Mouse (Mus musculus): Measurements from ENCODE around the gene Tcf7l1. TPM values are rescaled to one million over a fixed set of nuclear protein-coding genes. Genes with fewer than 3 reads are reported as not detected.

Tcf7l1 gene
- polyA plus RNA-seq, 1 experiment from 2014 or later, result 7.8 TPM

DNA sequence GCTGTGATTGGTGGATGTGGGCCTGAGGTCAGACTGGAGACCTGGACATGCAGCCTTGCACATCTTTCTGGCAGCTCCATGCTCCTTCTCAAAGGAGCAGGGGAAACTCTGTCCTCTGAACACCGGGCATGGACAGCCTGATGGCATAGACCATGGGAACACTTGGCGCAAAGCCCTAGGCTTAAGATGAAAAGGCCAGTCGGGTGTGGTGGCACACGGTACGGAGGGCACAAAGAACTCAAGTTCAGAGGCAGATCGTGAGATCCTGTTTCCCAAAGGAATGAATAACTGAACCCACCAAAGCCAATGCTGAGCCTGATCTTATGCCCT is 128.7 kb downstream of the Tcf7l1 start:
- no peaks in the 10 kb centered on the region for H3K4me1 ChIP-seq (ENCODE audit: control insufficient read depth, insufficient read depth, low read length)
- no peaks in the 10 kb centered on the region for H3K27me3 ChIP-seq (ENCODE audit: control insufficient read depth, insufficient read depth, low read length)
- no peaks in the 10 kb centered on the region for H3K36me3 ChIP-seq (ENCODE audit: control insufficient read depth, insufficient read depth, low read length)
- ATAC-seq (ENCODE audit: low FRiP score, low TSS enrichment), result no peak
- whole genome bisulfite sequencing, result 91% methylated on average over 6 of the region's 6 CpGs
- no peak overlapping the region for H3K27ac ChIP-seq (replicated peaks; ENCODE audit: low read depth, low read length)
- no peak for DNase-seq
- H3K4me3 ChIP-seq (replicated peaks; ENCODE audit: low read depth, low read length), result no peak overlapping the region
- H3K9ac ChIP-seq (replicated peaks; ENCODE audit: low read length), result no peak overlapping the region
- H3K4me2 ChIP-seq (ENCODE audit: low read length), result no peak overlapping the region
- no peaks in the 10 kb centered on the region for H3K9me3 ChIP-seq (ENCODE audit: control insufficient read depth, low read length)

DNA sequence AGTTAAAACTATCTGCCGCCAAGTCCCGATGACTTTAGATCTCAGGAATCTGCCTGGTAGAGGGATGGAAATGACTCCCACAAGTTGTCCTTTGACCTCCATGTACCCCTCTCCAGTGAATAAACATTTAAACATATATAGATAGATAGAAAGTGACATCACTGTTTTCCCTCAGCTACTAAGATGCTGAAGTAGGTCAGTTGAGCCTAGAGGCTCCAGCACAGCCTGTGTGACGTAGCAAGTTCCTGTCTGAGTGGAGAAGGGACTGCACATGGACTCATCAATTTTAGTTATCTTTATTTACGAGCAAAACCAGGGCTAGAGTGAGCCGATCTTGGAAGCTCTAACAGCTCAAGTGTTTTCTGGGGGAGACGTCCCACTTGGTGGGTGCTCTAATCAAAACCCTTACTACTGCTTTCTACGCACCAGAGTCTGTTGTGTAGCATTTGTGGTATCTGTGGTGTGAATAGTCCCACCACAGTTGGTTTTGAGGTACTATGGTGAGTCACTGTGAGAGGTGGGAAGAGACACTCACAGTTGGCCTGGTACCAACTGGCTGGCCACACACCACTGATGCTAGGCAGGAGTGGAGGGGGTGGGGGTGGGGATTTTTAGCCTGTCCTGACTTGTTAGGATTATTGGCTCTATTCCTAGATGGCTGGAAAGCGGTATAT is 129.2 kb downstream of the Tcf7l1 start:
- no peak for DNase-seq

GRCm38 (mm10) chr6:72658006-72658405 is 131.0 kb downstream of the Tcf7l1 start:
- H3K9ac ChIP-seq (replicated peaks; ENCODE audit: low read length), result no peak overlapping the region
- peak; percentile 45 for DNase-seq
- ATAC-seq (ENCODE audit: low FRiP score, low TSS enrichment), result no peak
- no peak overlapping the region for H3K27ac ChIP-seq (replicated peaks; ENCODE audit: low read depth, low read length)
- H3K4me3 ChIP-seq (replicated peaks; ENCODE audit: low read depth, low read length), result no peak overlapping the region
- no peaks in the 10 kb centered on the region for H3K36me3 ChIP-seq (ENCODE audit: control insufficient read depth, insufficient read depth, low read length)
- H3K27me3 ChIP-seq (ENCODE audit: control insufficient read depth, insufficient read depth, low read length), result no peaks in the 10 kb centered on the region
- H3K4me2 ChIP-seq (ENCODE audit: low read length), result no peak overlapping the region
- H3K9me3 ChIP-seq (ENCODE audit: control insufficient read depth, low read length), result no peaks in the 10 kb centered on the region
- no peaks in the 10 kb centered on the region for H3K4me1 ChIP-seq (ENCODE audit: control insufficient read depth, insufficient read depth, low read length)
- WGBS, result 61% methylated on average over 3 of the region's 3 CpGs

More for the DNA sequence above, 129.2 kb downstream of the Tcf7l1 start:
- no peaks in the 10 kb centered on the region for H3K27me3 ChIP-seq (ENCODE audit: control insufficient read depth, insufficient read depth, low read length)
- no peaks in the 10 kb centered on the region for H3K9me3 ChIP-seq (ENCODE audit: control insufficient read depth, low read length)
- H3K4me1 ChIP-seq (ENCODE audit: control insufficient read depth, insufficient read depth, low read length), result no peaks in the 10 kb centered on the region
- H3K36me3 ChIP-seq (ENCODE audit: control insufficient read depth, insufficient read depth, low read length), result no peaks in the 10 kb centered on the region
- no peak overlapping the region for H3K4me3 ChIP-seq (replicated peaks; ENCODE audit: low read depth, low read length)
- no peak for ATAC-seq (ENCODE audit: low FRiP score, low TSS enrichment)
- H3K4me2 ChIP-seq (ENCODE audit: low read length), result no peak overlapping the region
- H3K27ac ChIP-seq (replicated peaks; ENCODE audit: low read depth, low read length), result no peak overlapping the region
- no peak overlapping the region for H3K9ac ChIP-seq (replicated peaks; ENCODE audit: low read length)
- WGBS, result 91% methylated on average over 8 of the region's 8 CpGs

DNA sequence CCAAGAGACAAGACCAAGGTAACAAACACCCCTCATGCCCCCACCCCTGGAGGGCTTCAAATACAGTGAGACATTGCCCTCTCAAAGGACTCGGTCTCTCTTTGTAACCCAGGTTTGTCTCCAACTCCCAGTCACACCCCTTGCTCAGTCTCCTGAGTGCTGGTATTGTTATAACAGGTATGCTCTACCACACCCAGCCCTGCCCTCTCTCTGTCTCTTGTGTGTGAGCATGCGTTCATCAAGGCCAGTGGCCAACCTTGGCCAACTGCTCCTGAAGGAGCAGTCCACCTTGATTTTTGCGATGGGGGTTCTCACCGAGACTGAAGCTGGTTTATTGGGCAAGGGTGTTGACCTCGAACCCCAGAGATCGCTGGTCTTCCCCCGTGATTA is 133.0 kb downstream of the Tcf7l1 start:
- WGBS, result 88% methylated on average over 7 of the region's 7 CpGs
- Histone ChIP-seq H3K27ac (replicated peaks; ENCODE audit: low read depth, low read length) (no peak overlapping the region; the same call in 1 of the 2 replicates), H3K4me2 (ENCODE audit: low read length) (no peak overlapping the region)

DNA sequence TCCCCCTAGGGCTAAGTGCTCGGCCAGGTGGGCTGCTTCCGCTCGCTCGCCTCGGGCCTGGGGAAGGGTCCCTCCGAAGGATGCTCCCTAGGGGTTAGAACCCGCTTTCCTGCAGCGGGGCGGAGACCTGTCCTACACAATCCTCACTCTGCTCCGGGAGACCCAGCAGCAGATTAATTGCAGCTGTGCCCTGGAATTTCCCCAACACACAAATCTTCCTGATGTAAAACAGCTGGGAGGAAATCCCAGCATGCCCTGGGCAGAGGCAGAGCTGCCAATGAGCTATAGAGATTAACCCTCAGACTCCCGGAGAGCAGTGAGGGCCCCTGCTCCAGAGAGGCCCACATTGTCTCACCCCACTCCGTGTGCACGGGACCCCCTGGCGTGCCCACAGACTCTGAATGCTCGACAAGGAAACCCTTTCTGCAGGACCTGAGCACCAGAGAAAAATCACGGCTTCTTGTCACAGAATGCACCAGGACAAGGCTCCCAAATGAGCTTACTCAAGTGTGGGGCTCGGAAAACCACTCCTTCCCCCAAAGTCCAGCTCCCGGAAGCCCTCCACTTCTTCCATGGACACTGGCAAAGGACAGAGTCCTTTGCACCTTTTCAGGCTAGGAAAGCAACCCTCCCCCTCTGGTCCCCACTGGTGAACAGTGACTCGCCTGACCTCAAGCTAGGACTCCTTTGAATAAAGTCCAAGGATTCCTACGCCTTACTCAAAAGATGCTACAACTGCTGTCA is 133.6 kb downstream of the Tcf7l1 start:
- peak overlapping the region; percentile 57 for H3K9ac ChIP-seq (replicated peaks; ENCODE audit: low read length)
- no peaks in the 10 kb centered on the region for H3K27me3 ChIP-seq (ENCODE audit: control insufficient read depth, insufficient read depth, low read length)
- no peaks in the 10 kb centered on the region for H3K36me3 ChIP-seq (ENCODE audit: control insufficient read depth, insufficient read depth, low read length)
- DNase-seq (peak; percentile 74), ATAC-seq (ENCODE audit: low FRiP score, low TSS enrichment) (peak; percentile 72)
- peak overlapping the region; percentile 77 for H3K27ac ChIP-seq (replicated peaks; ENCODE audit: low read depth, low read length)
- 38% methylated on average over 20 of the region's 20 CpGs for WGBS
- no peaks in the 10 kb centered on the region for H3K9me3 ChIP-seq (ENCODE audit: control insufficient read depth, low read length)
- H3K4me3 ChIP-seq (replicated peaks; ENCODE audit: low read depth, low read length), result peak overlapping the region; percentile 39
- H3K4me1 ChIP-seq (ENCODE audit: control insufficient read depth, insufficient read depth, low read length), result no peaks in the 10 kb centered on the region
- peak overlapping the region; percentile 57 for H3K4me2 ChIP-seq (ENCODE audit: low read length)

More for the DNA sequence above, 133.0 kb downstream of the Tcf7l1 start:
- Histone ChIP-seq H3K9ac (replicated peaks; ENCODE audit: low read length) (no peak overlapping the region), H3K4me1 (ENCODE audit: control insufficient read depth, insufficient read depth, low read length) (no peaks in the 10 kb centered on the region), H3K4me3 (replicated peaks; ENCODE audit: low read depth, low read length) (no peak overlapping the region), H3K27me3 (ENCODE audit: control insufficient read depth, insufficient read depth, low read length) (no peaks in the 10 kb centered on the region), H3K9me3 (ENCODE audit: control insufficient read depth, low read length) (no peaks in the 10 kb centered on the region), H3K36me3 (ENCODE audit: control insufficient read depth, insufficient read depth, low read length) (no peaks in the 10 kb centered on the region)
- DNase-seq (no peak), ATAC-seq (ENCODE audit: low FRiP score, low TSS enrichment) (no peak)

DNA sequence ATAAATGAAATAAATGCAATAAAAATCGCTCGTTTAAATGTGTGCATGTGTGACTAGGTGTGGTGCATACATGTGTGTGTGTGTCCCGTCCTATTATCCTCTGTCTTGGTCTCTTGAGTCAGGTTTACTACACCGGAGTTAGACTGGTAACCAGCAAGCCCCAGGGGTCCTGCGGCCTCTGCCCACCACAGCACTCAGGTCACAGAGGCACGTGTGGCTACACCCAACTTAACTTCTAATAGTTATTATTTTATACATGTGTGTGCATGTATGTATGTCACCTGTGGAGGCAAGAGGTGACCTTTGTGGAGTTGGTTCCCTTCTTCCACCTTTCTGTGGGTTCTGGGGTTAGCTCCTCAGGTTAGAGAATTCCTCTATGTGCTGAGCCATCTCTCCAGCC is 134.7 kb downstream of the Tcf7l1 start:
- H3K4me3 ChIP-seq (replicated peaks; ENCODE audit: low read depth, low read length), result no peak overlapping the region
- DNase-seq (no peak), ATAC-seq (ENCODE audit: low FRiP score, low TSS enrichment) (no peak)
- no peak overlapping the region for H3K9ac ChIP-seq (replicated peaks; ENCODE audit: low read length)
- H3K4me2 ChIP-seq (ENCODE audit: low read length), result no peak overlapping the region
- no peaks in the 10 kb centered on the region for H3K27me3 ChIP-seq (ENCODE audit: control insufficient read depth, insufficient read depth, low read length)
- no peak overlapping the region for H3K27ac ChIP-seq (replicated peaks; ENCODE audit: low read depth, low read length)
- WGBS, result 95% methylated on average over 6 of the region's 6 CpGs
- no peaks in the 10 kb centered on the region for H3K36me3 ChIP-seq (ENCODE audit: control insufficient read depth, insufficient read depth, low read length)
- H3K4me1 ChIP-seq (ENCODE audit: control insufficient read depth, insufficient read depth, low read length), result no peaks in the 10 kb centered on the region
- H3K9me3 ChIP-seq (ENCODE audit: control insufficient read depth, low read length), result no peaks in the 10 kb centered on the region

- no peak overlapping the region for H3K9ac ChIP-seq (replicated peaks; ENCODE audit: low read length)
- H3K4me2 ChIP-seq (ENCODE audit: low read length), result no peak overlapping the region
- H3K36me3 ChIP-seq (ENCODE audit: control insufficient read depth, insufficient read depth, low read length), result no peaks in the 10 kb centered on the region
- H3K4me3 ChIP-seq (replicated peaks; ENCODE audit: low read depth, low read length), result no peak overlapping the region
- ATAC-seq (ENCODE audit: low FRiP score, low TSS enrichment) (no peak), DNase-seq (peak; percentile 43)
- H3K4me1 ChIP-seq (ENCODE audit: control insufficient read depth, insufficient read depth, low read length), result no peaks in the 10 kb centered on the region
- no peaks in the 10 kb centered on the region for H3K9me3 ChIP-seq (ENCODE audit: control insufficient read depth, low read length)
- H3K27me3 ChIP-seq (ENCODE audit: control insufficient read depth, insufficient read depth, low read length), result no peaks in the 10 kb centered on the region
- H3K27ac ChIP-seq (replicated peaks; ENCODE audit: low read depth, low read length), result no peak overlapping the region
- 64% methylated on average over 7 of the region's 7 CpGs for whole genome bisulfite sequencing
These were observed 135.6 kb downstream of the Tcf7l1 start for GRCm38 (mm10) chr6:72653419-72653818.

DNA sequence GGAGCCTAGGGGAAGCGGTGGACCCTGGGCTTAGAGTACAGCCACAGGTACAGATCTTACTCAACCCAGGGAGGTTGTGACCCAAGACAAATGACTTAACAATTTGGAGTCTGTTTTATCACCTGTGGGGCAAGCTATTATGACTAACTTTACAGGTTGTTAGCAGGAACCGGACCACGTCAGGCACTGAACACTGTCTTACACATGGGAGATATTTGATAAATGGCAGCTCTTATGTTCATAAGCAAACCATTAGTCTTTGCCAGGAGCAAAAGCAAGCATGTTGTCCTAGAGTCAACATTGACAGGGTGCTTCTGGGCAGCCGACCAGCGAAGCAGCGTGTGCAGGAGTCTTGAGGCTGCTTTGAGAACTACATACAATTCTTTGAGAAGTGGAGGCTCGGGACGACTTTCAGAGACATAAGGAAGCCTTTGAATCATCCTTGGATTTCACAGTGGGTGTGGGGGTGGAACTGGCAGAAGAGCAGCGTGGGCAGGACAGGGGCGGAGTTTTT is 138.7 kb downstream of the Tcf7l1 start:
- ATAC-seq (ENCODE audit: low FRiP score, low TSS enrichment) (no peak), DNase-seq (no peak)
- Histone ChIP-seq H3K4me1 (ENCODE audit: control insufficient read depth, insufficient read depth, low read length) (no peaks in the 10 kb centered on the region), H3K27ac (replicated peaks; ENCODE audit: low read depth, low read length) (no peak overlapping the region), H3K36me3 (ENCODE audit: control insufficient read depth, insufficient read depth, low read length) (no peaks in the 10 kb centered on the region), H3K4me2 (ENCODE audit: low read length) (no peak overlapping the region), H3K4me3 (replicated peaks; ENCODE audit: low read depth, low read length) (no peak overlapping the region), H3K27me3 (ENCODE audit: control insufficient read depth, insufficient read depth, low read length) (no peaks in the 10 kb centered on the region), H3K9ac (replicated peaks; ENCODE audit: low read length) (no peak overlapping the region), H3K9me3 (ENCODE audit: control insufficient read depth, low read length) (no peaks in the 10 kb centered on the region)
- 86% methylated on average over 10 of the region's 10 CpGs for WGBS

Measured in midbrain, embryonic 14.5 days (tissue).